Mouse (Mus musculus) adipocyte (in vitro differentiated cells): Measurements from ENCODE around the gene Gm9844.

Source experiments
- DNase-seq: peaks from one replicate; pipeline ENCODE4 v3.0.0-alpha.2; 2016; ENCODE audit warnings: low spot score

Gene Gm9844

GRCm38 (mm10) chr7:24901842-24902241 is 39.8 kb downstream of the Gm9844 start:
- DNase-seq: no peak

- DNase-seq: no peak
Measured at GRCm38 (mm10) chr7:24902264-24902629, 40.2 kb downstream of the Gm9844 start.

GRCm38 (mm10) chr7:24902630-24903443 is 40.8 kb downstream of the Gm9844 start, which contains the start of gene Arhgef1:
Gene Arhgef1, plus strand, starts transcription at chr7:24902912.
- peak; percentile 33 for DNase-seq

GRCm38 (mm10) chr7:24903444-24903825 is 41.4 kb downstream of the Gm9844 start:
- DNase-seq: no peak

GRCm38 (mm10) chr7:24904070-24904483 is 42.1 kb downstream of the Gm9844 start:
- DNase-seq: peak; percentile 94

GRCm38 (mm10) chr7:24904936-24905335 is 42.9 kb downstream of the Gm9844 start:
- peak; percentile 72 for DNase-seq

- DNase-seq: no peak
Measured at GRCm38 (mm10) chr7:24906551-24906950, 44.5 kb downstream of the Gm9844 start.

- no peak for DNase-seq
Measured at GRCm38 (mm10) chr7:24907211-24907748, 45.3 kb downstream of the Gm9844 start.
